8 mouse cellular contexts compared by ENCODE assay signal in genomic region chr1:139438373-139438772, GRCm38 (mm10). TPM values are rescaled to one million over a fixed set of nuclear protein-coding genes. Genes with fewer than 3 reads are reported as not detected.
A peak's percentile ranks its signal among the peaks of the same experiment; 100 is the strongest.
DNase-seq lines count a peak whose midpoint lies in the region; ATAC-seq and TF ChIP-seq lines count a peak whose summit lies in the region.

No protein-coding gene starts in this region.

- DNase-seq in heart, postnatal 0 days (ENCODE audit: low spot score) = peak; percentile 39
- DNase-seq in heart, postnatal 25 days (ENCODE audit: low spot score) = no peak
- DNase-seq in CD4-positive, CD25-positive, alpha-beta regulatory T cell, adult 2 months (ENCODE audit: low read depth, low spot score) = peak; percentile 70
- DNase-seq in brain, adult 2 months (ENCODE audit: low read depth, low spot score) = peak; percentile 71
- peak; percentile 38 for DNase-seq in kidney, postnatal 0 days (ENCODE audit: low spot score)
- DNase-seq in right cerebral cortex, postnatal 4 days = no peak
- no peak for DNase-seq in gastrocnemius, adult 8-10 months (ENCODE audit: low spot score in 2 of 2)

- H3K9me3 ChIP-seq in heart, postnatal 0 days (replicated peaks; ENCODE audit: control insufficient read depth, low read length) = no peaks in the 10 kb centered on the region
- H3K9me3 ChIP-seq in kidney, postnatal 0 days (replicated peaks; ENCODE audit: low read length) = no peaks in the 10 kb centered on the region
- no peaks in the 10 kb centered on the region for H3K9me3 ChIP-seq in neural tube, embryonic 12.5 days

- no peak overlapping the region for H3K4me3 ChIP-seq in heart, postnatal 0 days (ENCODE audit: low read depth, low read length)
- H3K4me3 ChIP-seq in kidney, postnatal 0 days (replicated peaks; ENCODE audit: low read depth, low read length) = no peak overlapping the region
- no peak overlapping the region for H3K4me3 ChIP-seq in neural tube, embryonic 12.5 days

- H3K4me1 ChIP-seq in heart, postnatal 0 days (ENCODE audit: control insufficient read depth, insufficient read depth) = 0 out of 2 replicates have a peak, but pooled peaks cover 3% of the 10 kb centered on the region
- H3K4me1 ChIP-seq in kidney, postnatal 0 days (replicated peaks; ENCODE audit: insufficient read depth, low read length) = no peaks in the 10 kb centered on the region
- no peaks in the 10 kb centered on the region for H3K4me1 ChIP-seq in neural tube, embryonic 12.5 days

- H3K27me3 ChIP-seq in heart, postnatal 0 days (ENCODE audit: control insufficient read depth, insufficient read depth, low read length) = no peaks in the 10 kb centered on the region
- no peaks in the 10 kb centered on the region for H3K27me3 ChIP-seq in kidney, postnatal 0 days (ENCODE audit: insufficient read depth, low read length)
- H3K27me3 ChIP-seq in neural tube, embryonic 12.5 days (replicated peaks) = no peaks in the 10 kb centered on the region

- H3K9ac ChIP-seq in heart, postnatal 0 days (replicated peaks; ENCODE audit: low read depth, low read length) = no peak overlapping the region
- H3K9ac ChIP-seq in kidney, postnatal 0 days (ENCODE audit: low read depth, low read length) = no peak overlapping the region
- no peak overlapping the region for H3K9ac ChIP-seq in neural tube, embryonic 12.5 days

- no peak; the same call in 1 of the 2 replicates for ATAC-seq in heart, postnatal 0 days (ENCODE audit: insufficient read depth, low read depth)
- ATAC-seq in kidney, postnatal 0 days (replicated peaks; ENCODE audit: low FRiP score, low read depth) = no peak; the same call in 1 of the 2 replicates
- 0 out of 2 replicates have a peak, but pooled peaks have one; percentile 63 for ATAC-seq in neural tube, embryonic 12.5 days (ENCODE audit: low FRiP score, low read depth)

- peaks cover 44% of the 10 kb centered on the region for H3K36me3 ChIP-seq in heart, postnatal 0 days (replicated peaks; ENCODE audit: control insufficient read depth, insufficient read depth, low read length)
- peaks cover 38% of the 10 kb centered on the region for H3K36me3 ChIP-seq in kidney, postnatal 0 days (ENCODE audit: insufficient read depth, low read length)
- H3K36me3 ChIP-seq in neural tube, embryonic 12.5 days = peaks cover 40% of the 10 kb centered on the region

- no peak overlapping the region for H3K4me2 ChIP-seq in heart, postnatal 0 days (ENCODE audit: low read depth, low read length)
- H3K4me2 ChIP-seq in kidney, postnatal 0 days (ENCODE audit: low read length) = no peak overlapping the region
- no peak overlapping the region for H3K4me2 ChIP-seq in neural tube, embryonic 12.5 days (replicated peaks)

- TF ChIP-seq CTCF in heart, postnatal 0 days (IDR thresholded peaks at IDR 0.05; ENCODE audit: low read depth) = peak; percentile 31
- TF ChIP-seq CTCF in kidney, postnatal 0 days (IDR thresholded peaks at IDR 0.05; ENCODE audit: low read depth) = peak; percentile 62

- intact Hi-C loops in heart, postnatal 25 days (cut with DNase I) = no loop called here

- no peak overlapping the region for H3K27ac ChIP-seq in heart, postnatal 0 days (ENCODE audit: low read depth)
- no peak overlapping the region for H3K27ac ChIP-seq in kidney, postnatal 0 days
- no peak overlapping the region for H3K27ac ChIP-seq in neural tube, embryonic 12.5 days

- no peak for TF ChIP-seq EP300 in heart, postnatal 0 days (IDR thresholded peaks at IDR 0.05; ENCODE audit: low read depth)

RNA-seq across cellular contexts. Expression of gene Aspm, which starts 16.2 kb away (rescaled TPM):
- 13.6 and 15.1 TPM in 2 replicates for total RNA-seq in heart, postnatal 0 days (2014; rRNA removed; ENCODE audit: low replicate concordance)
- polyA plus RNA-seq in heart, postnatal 0 days (2015; fragmentation: Nextera tagmentation; extraction: Ambion mirVana) = 3.1 and 3.8 TPM in 2 replicates
- total RNA-seq in heart, postnatal 25 days (2021) = 1 to 10 TPM in 1 of 2 experiments, under 1 TPM in 1; 0.98 to 1.0 TPM
- polyA plus RNA-seq in kidney, postnatal 0 days (2015; fragmentation: Nextera tagmentation; extraction: Ambion mirVana) = 7.1 and 7.2 TPM in 2 replicates
- polyA plus RNA-seq in neural tube, embryonic 12.5 days (2016; fragmentation: Nextera tagmentation; extraction: Ambion mirVana) = 15.1 and 17.0 TPM in 2 replicates
- total RNA-seq in gastrocnemius, adult 8-10 months (2022) = under 1 TPM in 2 of 4 experiments, not detected in 2; 0.05 to 0.12 TPM

RNA-seq across cellular contexts. Expression of gene Zbtb41, which starts 16.3 kb away (rescaled TPM):
- 9.2 and 13.6 TPM in 2 replicates for total RNA-seq in heart, postnatal 0 days (2014; rRNA removed; ENCODE audit: low replicate concordance)
- 3.7 and 4.5 TPM in 2 replicates for polyA plus RNA-seq in heart, postnatal 0 days (2015; fragmentation: Nextera tagmentation; extraction: Ambion mirVana)
- total RNA-seq in heart, postnatal 25 days (2021) = 10 to 100 TPM; 21.5 to 23.1 TPM
- 6.9 and 7.5 TPM in 2 replicates for polyA plus RNA-seq in kidney, postnatal 0 days (2015; fragmentation: Nextera tagmentation; extraction: Ambion mirVana)
- polyA plus RNA-seq in neural tube, embryonic 12.5 days (2016; fragmentation: Nextera tagmentation; extraction: Ambion mirVana) = 14.1 and 15.0 TPM in 2 replicates
- 10 to 100 TPM; 15.1 to 21.2 (median 16.1) TPM for total RNA-seq in gastrocnemius, adult 8-10 months (2022)

Comparison
In these comparisons a context has a peak if more than half of its experiments do, and no peak if none do; other contexts are left out.
1. DNase-seq: peak in heart, postnatal 0 days (single experiment), CD4-positive, CD25-positive, alpha-beta regulatory T cell, adult 2 months (single experiment), brain, adult 2 months (single experiment) and kidney, postnatal 0 days (single experiment); none in heart, postnatal 25 days (single experiment), right cerebral cortex, postnatal 4 days (single experiment) and gastrocnemius, adult 8-10 months (0 of 2).